Mouse (Mus musculus) cerebral cortex, adult 2 months (tissue): ENCODE data around the gene Slc7a15.

Experiments used
- WGBS: fragments of 180-500 bp; shearing (Covaris S2); methylation state at CpG from one replicate; pipeline ENCODE4 v1.1.7; 2018; 5-methylcytosine and 5-hydroxymethylcytosine counted together

Slc7a15 gene

DNA sequence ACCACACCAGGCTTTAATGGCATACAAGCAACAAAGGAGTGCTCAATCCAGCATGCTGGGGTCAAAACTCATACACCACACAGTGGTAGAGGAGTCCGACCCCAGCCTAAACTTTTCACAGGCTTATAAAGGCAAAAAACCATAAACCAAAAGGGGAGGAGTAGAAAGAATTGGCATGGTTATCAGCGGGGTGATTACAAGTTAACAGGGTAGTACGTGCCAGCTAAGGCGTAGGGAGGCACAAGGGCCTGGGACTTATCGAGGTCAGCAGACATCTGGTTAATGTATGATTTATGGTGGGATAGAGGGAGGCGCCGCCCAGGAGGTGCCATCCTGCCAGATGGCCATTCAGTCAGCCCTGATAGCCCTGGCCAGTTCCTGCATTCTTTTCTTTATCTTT lies at the start of gene Slc7a15:
Gene Slc7a15 (minus strand): TSS at position 101 of the 400 bp plus-strand sequence.
- WGBS: 95% methylated on average over 7 of the region's 7 CpGs

DNA sequence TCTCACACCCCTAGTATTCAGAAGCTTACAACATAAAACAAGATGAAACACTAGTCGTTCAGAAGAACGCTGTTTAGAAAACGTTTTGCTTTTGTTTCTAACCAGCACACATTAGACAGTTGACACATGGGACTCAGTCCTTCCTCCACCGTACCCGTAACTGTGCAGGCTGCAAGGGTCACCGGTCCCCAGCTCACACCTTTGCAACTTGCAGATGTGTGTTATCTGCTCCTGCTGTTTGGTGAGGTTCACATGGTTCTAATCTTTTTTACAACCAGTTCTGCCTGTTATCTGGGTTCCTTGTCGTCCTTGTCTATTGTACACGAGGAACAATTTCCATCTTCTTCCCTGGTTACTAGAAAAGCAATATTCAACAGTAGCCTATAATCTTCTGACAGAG lies 49.3 kb upstream of the Slc7a15 start:
- WGBS: 80% methylated on average over 8 of the region's 8 CpGs

DNA sequence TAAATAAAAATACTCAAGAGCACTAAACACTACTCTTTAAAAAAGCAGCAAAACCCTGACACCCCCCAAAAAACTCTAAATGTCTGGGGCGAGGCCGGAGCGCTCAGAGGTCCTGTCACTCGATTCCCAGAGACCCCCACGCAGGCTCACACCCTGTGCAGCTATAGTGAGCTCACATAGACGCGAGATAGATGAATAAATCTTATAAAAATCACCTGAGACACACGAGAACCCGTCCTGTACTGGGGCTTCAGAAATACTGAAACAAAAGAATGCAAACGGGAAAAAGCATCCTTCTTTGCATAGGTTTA lies 42.5 kb upstream of the Slc7a15 start:
- 6% methylated on average over 10 of the region's 10 CpGs for WGBS

GRCm38 (mm10) chr12:8640711-8641424 lies 42.0 kb upstream of the Slc7a15 start:
- WGBS: under 1% methylated on average over 47 of the region's 47 CpGs

DNA sequence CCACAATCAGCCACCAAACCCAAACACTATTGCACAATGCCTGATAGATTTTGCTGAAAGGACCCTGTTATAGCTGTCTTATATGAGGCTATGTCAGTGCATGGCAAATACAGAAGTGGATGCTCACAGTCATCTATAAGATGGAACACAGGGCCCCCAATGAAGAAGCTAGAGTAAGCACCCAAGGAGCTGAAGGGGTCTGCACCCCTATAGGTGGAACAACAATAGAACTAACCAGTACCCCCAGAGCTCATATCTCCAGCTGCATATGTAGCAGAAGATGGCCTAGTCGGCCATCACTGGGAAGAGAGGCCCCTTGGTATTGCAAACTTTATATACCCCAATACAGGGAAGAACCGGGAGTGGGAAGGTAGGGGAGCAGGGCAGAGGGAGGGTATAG lies 41.3 kb upstream of the Slc7a15 start:
- WGBS: 1% methylated on average over 2 of the region's 2 CpGs

DNA sequence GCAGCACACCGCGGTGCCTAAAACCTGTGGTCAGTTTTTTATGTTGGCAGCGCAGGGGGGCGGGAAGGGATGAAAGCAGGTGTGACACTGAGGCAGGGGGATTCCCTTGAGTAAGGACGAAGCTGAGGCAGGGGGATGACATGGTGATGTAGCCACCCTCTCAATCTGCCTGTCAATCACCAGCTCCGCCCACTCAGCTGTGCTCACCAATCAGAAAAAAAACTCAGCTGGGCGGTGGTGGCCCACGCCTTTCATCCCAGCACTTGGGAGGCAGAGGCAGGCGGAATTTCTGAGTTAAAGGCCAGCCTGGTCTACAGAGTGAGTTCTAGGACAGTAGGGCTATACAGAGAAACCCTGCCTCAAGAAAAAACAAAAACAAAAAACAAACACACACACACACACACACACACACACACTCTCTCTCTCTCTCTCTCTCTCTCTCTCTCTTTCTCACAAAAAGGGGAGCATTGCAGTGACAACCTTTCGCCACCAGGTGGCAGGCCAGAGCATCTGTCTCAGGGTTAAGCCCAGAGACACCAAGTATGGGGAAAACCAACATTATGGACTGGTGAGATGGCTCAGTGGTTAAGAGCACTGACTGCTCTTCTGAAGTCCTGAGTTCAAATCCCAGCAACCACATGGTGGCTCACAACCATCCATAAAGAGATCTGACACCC lies 39.7 kb upstream of the Slc7a15 start:
- WGBS: 74% methylated on average over 10 of the region's 10 CpGs

- 88% methylated on average over 14 of the region's 14 CpGs for WGBS
Measured at GRCm38 (mm10) chr12:8636945-8637344, 38.1 kb upstream of the Slc7a15 start.

DNA sequence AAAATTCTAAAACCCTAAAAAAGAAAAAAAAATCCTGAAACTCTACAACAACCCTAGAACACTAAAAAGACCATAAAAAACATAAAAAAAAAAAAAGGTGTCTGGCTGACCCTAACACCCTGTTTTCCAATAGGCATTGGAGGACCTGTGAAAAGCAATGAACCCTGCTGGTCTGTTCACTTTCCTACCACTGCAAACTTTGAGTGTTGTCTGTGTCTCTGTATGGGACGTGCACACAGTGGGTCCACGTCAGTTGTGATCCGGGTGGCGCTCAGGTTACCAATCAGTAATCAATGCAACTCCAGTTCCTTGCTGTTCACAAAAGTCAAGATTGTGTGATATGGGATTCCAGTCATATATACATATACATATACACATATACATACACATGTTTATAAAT lies 36.7 kb upstream of the Slc7a15 start:
- 100% methylated on average over 4 of the region's 4 CpGs for WGBS

DNA sequence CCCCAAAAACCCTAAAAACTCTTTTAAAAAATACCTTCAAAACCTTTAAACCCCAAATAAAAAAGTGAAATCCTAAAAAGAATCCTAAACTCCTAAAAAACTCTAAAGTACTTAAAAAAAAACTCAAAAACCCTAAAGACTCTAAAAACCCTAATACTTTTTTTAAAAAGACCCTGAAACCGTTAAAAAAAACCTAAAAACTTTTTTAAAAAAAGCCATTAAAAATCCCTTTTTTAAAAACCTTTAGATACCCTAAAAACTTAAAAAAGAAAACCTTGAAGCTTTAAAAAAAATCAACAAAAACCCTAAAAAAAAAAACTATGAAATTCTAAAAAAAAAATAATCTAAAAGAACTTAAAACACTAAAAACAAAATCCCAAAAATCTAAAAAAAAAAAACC lies 35.4 kb upstream of the Slc7a15 start:
- WGBS: 94% methylated on average over 1 of the region's 1 CpGs

DNA sequence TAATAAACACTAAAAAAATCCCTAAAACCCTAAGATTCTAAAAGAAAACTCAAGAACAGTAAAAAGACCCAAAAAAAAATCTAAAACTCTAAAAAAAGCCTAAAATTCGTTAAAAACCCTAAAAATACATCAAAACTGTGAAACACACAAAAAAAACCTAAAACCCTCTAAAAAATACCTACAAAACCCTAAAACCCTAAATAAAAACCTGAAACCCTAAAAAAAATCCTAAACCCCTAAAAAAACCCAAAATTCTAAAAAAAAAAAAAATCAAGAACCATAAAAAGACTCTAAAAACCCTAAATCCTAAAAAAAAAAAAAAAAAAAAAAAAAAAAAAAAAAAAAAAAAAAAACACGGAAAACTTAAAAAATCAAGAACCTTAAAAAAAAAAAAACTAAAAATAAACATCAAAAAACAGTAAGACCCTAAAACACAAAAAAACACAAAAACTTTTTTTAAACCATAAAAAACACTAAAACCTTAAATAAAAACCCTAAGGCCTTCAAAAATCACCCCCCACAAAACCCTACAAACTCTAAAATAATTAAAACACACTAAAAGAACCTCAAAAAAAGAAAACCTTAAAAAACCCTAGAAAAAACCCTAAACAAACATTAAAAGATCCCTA lies 34.0 kb upstream of the Slc7a15 start:
- WGBS: 71% methylated on average over 2 of the region's 2 CpGs

- WGBS: 94% methylated on average over 1 of the region's 1 CpGs
Measured at GRCm38 (mm10) chr12:8631691-8632090, 32.8 kb upstream of the Slc7a15 start.

DNA sequence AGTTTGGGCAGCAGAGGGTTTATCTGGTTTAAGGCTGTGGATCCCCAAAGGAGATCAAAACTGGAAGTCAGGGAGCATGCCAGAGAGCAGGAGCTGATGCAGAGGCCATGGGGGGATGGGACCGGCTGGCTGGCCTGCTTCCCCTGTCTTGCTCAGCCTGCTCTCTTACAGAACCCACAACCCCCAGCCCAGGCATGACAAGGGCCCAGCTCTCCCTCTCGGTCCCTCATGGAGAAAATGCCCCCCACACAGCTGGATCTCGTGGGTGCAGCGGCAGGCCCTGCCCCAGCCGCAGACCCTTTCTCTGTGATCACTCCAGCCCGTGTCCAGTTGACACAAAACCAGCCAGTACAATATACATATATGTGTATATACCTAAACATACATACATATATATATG lies 30.7 kb upstream of the Slc7a15 start:
- 99% methylated on average over 6 of the region's 6 CpGs for WGBS

DNA sequence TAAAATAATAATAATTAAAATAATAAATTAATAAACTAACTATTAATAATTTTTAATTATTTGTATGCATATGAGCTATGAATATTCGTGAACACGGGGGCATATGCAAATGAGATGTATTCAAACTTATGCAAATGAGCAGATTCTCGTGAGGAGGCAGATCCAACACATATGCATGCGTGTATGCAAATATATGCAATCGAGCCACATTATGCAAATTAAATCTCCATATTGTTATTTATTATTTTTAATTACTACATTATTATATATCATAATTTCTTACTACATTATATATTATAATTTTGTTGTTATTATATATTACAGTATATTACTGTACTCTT lies 21.8 kb upstream of the Slc7a15 start:
- 75% methylated on average over 5 of the region's 5 CpGs for WGBS

GRCm38 (mm10) chr12:8619827-8620677 lies 21.2 kb upstream of the Slc7a15 start:
- 75% methylated on average over 9 of the region's 9 CpGs for WGBS

DNA sequence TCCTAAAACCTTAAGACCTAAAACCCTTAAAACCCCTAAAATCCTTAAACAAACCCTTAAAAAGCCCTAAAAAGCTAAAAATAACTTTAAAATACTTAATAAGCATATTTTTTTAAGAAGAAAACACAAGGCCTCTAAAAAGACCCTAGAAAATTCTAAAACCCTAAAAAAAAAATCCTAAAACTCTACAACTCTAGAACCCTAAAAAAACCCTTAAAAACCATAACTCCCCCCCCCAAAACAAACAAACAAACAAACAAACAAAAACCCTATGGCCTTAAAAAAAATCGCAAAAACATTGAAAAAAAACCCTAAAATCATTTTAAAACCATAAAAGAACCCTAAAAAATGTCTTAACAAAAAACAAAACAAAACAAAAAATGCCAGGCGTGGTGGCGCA lies 19.4 kb upstream of the Slc7a15 start:
- 95% methylated on average over 3 of the region's 3 CpGs for WGBS

DNA sequence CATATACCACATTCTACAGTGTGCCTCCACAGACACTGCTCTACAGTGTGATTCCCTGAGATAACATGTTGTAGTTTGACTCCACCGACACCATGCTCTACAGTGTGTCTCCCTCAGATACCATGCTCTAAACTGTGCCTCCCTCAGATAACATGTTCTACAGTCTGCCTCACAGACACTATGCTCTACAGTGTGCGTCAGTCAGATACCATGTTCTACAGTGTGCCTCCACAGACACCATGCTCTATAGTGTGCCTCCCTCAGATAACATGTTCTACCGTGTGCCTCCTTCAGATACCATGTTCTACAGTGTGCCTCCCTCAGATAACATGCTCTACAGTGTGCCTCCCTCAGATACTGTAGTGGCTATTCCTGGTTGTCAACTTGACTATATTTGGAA lies 10.2 kb upstream of the Slc7a15 start:
- 98% methylated on average over 3 of the region's 3 CpGs for WGBS

DNA sequence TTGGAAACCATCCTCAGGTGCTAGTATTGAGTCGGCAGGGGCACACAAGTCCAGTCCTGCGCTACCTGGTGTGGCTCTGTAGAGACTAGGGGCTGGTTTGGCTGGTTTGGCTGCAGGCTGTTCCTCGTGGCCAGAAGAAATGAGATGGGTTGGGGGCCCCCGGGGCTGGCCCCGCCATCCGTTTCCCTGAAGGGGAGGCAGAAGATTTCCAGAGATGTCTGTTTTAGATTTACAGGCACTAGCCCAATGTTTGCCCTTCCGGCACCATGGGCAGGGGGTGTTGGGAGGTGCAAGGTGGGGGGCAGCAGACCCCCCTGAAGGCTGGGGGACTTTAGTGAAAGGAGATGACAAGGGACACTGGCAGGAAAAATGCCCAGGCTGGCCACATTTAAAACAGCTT lies 3.3 kb downstream of the Slc7a15 start:
- 94% methylated on average over 7 of the region's 7 CpGs for WGBS

GRCm38 (mm10) chr12:8591326-8591725 lies 7.5 kb downstream of the Slc7a15 start:
- WGBS: 97% methylated on average over 2 of the region's 2 CpGs

DNA sequence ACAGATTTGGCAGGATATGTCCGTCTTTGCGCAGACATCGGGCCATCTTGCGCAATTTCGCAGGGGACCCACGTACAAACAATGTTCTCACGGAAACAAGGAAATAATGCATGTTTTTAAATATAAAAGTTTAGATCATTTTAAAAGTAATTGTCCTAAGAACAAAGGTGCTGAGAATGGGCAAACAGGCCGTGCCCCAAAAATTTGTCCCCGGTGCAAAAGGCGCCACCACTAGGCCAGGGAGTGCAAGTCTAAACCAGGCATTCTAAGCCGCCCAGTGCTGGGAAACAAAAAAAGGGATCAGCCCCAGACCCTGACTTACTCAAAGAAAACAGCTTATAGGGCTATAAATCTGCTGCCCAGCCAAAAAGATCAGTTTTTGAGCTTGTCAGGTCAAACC lies 25.5 kb downstream of the Slc7a15 start:
- 65% methylated on average over 11 of the region's 11 CpGs for WGBS

- 43% methylated on average over 12 of the region's 12 CpGs for WGBS
Measured at GRCm38 (mm10) chr12:8571903-8572341, 26.9 kb downstream of the Slc7a15 start.

DNA sequence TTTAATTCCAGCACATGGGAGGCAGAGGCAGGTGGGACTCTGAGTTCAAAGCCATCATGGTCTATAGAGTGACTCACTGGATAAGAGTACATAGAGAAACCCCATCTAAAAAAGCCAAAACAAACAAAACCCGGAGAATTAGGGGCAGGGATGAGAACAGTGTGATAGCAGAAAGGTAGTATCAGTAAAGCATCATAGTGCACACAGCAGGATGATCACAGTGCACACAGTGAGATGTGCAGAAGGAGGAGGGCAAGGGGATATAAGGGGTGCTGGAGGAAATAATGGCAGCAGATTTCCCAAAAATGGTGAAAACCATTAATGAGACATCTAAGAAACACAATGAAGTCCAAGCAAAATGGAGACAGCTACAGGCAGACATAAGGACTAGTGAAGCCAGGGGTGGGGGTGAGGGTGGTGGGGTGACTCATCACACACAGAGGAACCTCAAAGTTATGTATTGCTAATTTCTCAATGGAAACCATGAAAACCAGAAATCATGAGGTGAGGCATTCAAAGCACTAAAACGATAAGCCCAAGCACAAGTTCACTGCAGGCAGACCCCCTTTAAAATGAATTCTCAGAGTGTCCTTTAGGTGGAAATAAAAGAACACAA lies 27.5 kb downstream of the Slc7a15 start:
- WGBS: 89% methylated on average over 2 of the region's 2 CpGs

- WGBS: 80% methylated on average over 8 of the region's 8 CpGs
Measured at GRCm38 (mm10) chr12:8562213-8562612, 36.7 kb downstream of the Slc7a15 start.
